Mouse (Mus musculus) embryonic facial prominence, embryonic 12.5 days (tissue): ENCODE data around the gene Ctbs. TPM values are rescaled to one million over a fixed set of nuclear protein-coding genes. Genes with fewer than 3 reads are reported as not detected.

Experiments used
- ATAC-seq: fragments of 200-750 bp; cut with Nextera tagmentation; 2 replicates; pipeline ENCODE4 v1.8.0; 2017; ENCODE audit not compliant: insufficient number of reproducible peaks, insufficient read depth, low FRiP score, low TSS enrichment
- H3K27ac ChIP-seq: fragments of 300-500 bp; sonication (generic); 2 replicates; pipeline ENCODE4 v1.5.1; 2016; ENCODE audit warnings: mild to moderate bottlenecking
- H3K27me3 ChIP-seq: fragments of 300-500 bp; sonication (generic); 2 replicates; pipeline ENCODE4 v1.6.1; 2016; ENCODE audit warnings: mild to moderate bottlenecking, moderate library complexity
- H3K36me3 ChIP-seq: fragments of 300-500 bp; sonication (generic); 2 replicates; pipeline ENCODE4 v1.6.1; 2016; ENCODE audit warnings: mild to moderate bottlenecking
- H3K4me1 ChIP-seq: fragments of 300-500 bp; sonication (generic); 2 replicates; pipeline ENCODE4 v1.6.1; 2016
- H3K4me2 ChIP-seq: fragments of 300-500 bp; sonication (generic); replicated peaks from 2 replicates; pipeline ENCODE4 v1.6.1; 2016; ENCODE audit warnings: mild to moderate bottlenecking, moderate library complexity
- H3K4me3 ChIP-seq: fragments of 300-500 bp; sonication (generic); 2 replicates; pipeline ENCODE4 v1.5.1; 2016; ENCODE audit warnings: mild to moderate bottlenecking
- H3K9ac ChIP-seq: fragments of 300-500 bp; sonication (generic); 2 replicates; pipeline ENCODE4 v1.6.1; 2016; ENCODE audit warnings: mild to moderate bottlenecking, moderate library complexity
- H3K9me3 ChIP-seq: fragments of 300-500 bp; sonication (generic); 2 replicates; pipeline ENCODE4 v1.6.1; 2016; ENCODE audit warnings: mild to moderate bottlenecking, moderate library complexity
- WGBS: fragments of 180-500 bp; shearing (Covaris S2); methylation state at CpG from one replicate; pipeline ENCODE4 v1.1.7; 2016; 5-methylcytosine and 5-hydroxymethylcytosine counted together
- polyA plus RNA-seq: library from polyadenylated mRNA; unstranded; fragments of >200 nt; fragmentation: Nextera tagmentation; extraction: Ambion mirVana; gene quantifications from 2 replicates; pipeline ENCODE4 v1.2.1, GENCODE M21; 2016

Ctbs gene
- 7.7 and 10.6 TPM in 2 replicates for polyA plus RNA-seq

- peak within 1 kb of the TSS; percentile 57 for H3K4me2 ChIP-seq
- H3K27me3 ChIP-seq, result no peaks in the 10 kb centered on the region
- H3K4me1 ChIP-seq, result no peaks in the 10 kb centered on the region
- peak within 1 kb of the TSS; percentile 75 for H3K27ac ChIP-seq
- ATAC-seq, result no peak; the same call in none of the 2 replicates
- peak within 1 kb of the TSS; percentile 65 for H3K9ac ChIP-seq
- H3K4me3 ChIP-seq, result peak within 1 kb of the TSS; percentile 52
- 0 out of 2 replicates have a peak, but pooled peaks cover 4% of the 10 kb centered on the region for H3K36me3 ChIP-seq
- WGBS, result 56% methylated on average over 9 of the region's 9 CpGs
- H3K9me3 ChIP-seq, result no peaks in the 10 kb centered on the region
Measured at GRCm38 (mm10) chr3:146449745-146450250, at the start of gene Ctbs. TSS of gene Ctbs (plus strand) at chr3:146449795.

- H3K9me3 ChIP-seq, result peaks cover 4% of the 10 kb centered on the region; the same call in 1 of the 2 replicates
- H3K27ac ChIP-seq, result no peak overlapping the region
- 43% methylated on average over 3 of the region's 3 CpGs for WGBS
- peak overlapping the region; percentile 83 for H3K4me3 ChIP-seq
- H3K36me3 ChIP-seq, result no peaks in the 10 kb centered on the region
- no peaks in the 10 kb centered on the region for H3K27me3 ChIP-seq
- H3K9ac ChIP-seq, result peak overlapping the region; percentile 87; the same call in 1 of the 2 replicates
- ATAC-seq, result no peak
- H3K4me2 ChIP-seq, result peak overlapping the region; percentile 77
- peaks cover 16% of the 10 kb centered on the region; the same call in 1 of the 2 replicates for H3K4me1 ChIP-seq
Measured at GRCm38 (mm10) chr3:146403770-146404169, 45.8 kb upstream of the Ctbs start.

GRCm38 (mm10) chr3:146404311-146405201 is 45.0 kb upstream of the Ctbs start, which contains the start of gene Ssx2ip:
TSS of gene Ssx2ip (plus strand) at chr3:146404642.
- H3K27ac ChIP-seq, result peak within 1 kb of the TSS; percentile 52
- H3K27me3 ChIP-seq, result no peaks in the 10 kb centered on the region
- ATAC-seq, result peak; percentile 93
- H3K4me1 ChIP-seq, result peaks cover 16% of the 10 kb centered on the region; the same call in 1 of the 2 replicates
- H3K4me2 ChIP-seq, result peak within 1 kb of the TSS; percentile 77
- under 1% methylated on average over 77 of the region's 100 CpGs for WGBS
- H3K36me3 ChIP-seq, result no peaks in the 10 kb centered on the region
- H3K9me3 ChIP-seq, result peaks cover 4% of the 10 kb centered on the region; the same call in 1 of the 2 replicates
- peak within 1 kb of the TSS; percentile 83 for H3K4me3 ChIP-seq
- peak within 1 kb of the TSS; percentile 87 for H3K9ac ChIP-seq

- ATAC-seq, result no peak
- 31% methylated on average over 18 of the region's 18 CpGs for WGBS
- Histone ChIP-seq H3K4me3 (peak overlapping the region; percentile 83), H3K9me3 (peaks cover 4% of the 10 kb centered on the region; the same call in 1 of the 2 replicates), H3K27ac (peak overlapping the region; percentile 43), H3K27me3 (no peaks in the 10 kb centered on the region), H3K4me2 (peak overlapping the region; percentile 77), H3K4me1 (peaks cover 16% of the 10 kb centered on the region; the same call in 1 of the 2 replicates), H3K36me3 (no peaks in the 10 kb centered on the region), H3K9ac (peak overlapping the region; percentile 87)
Measured at GRCm38 (mm10) chr3:146405213-146406006, 44.2 kb upstream of the Ctbs start.

- Histone ChIP-seq H3K27me3 (no peaks in the 10 kb centered on the region), H3K9me3 (peaks cover 4% of the 10 kb centered on the region; the same call in 1 of the 2 replicates), H3K4me2 (peak overlapping the region; percentile 77), H3K27ac (no peak overlapping the region), H3K36me3 (no peaks in the 10 kb centered on the region), H3K4me3 (peak overlapping the region; percentile 83), H3K9ac (no peak overlapping the region), H3K4me1 (peaks cover 16% of the 10 kb centered on the region; the same call in 1 of the 2 replicates)
- ATAC-seq, result peak; percentile 35
- 46% methylated on average over 5 of the region's 5 CpGs for WGBS
Measured at GRCm38 (mm10) chr3:146406007-146406341, 43.6 kb upstream of the Ctbs start.

GRCm38 (mm10) chr3:146407086-146407721 is 42.4 kb upstream of the Ctbs start:
- no peak overlapping the region for H3K4me3 ChIP-seq
- peaks cover 4% of the 10 kb centered on the region; the same call in 1 of the 2 replicates for H3K9me3 ChIP-seq
- no peaks in the 10 kb centered on the region for H3K27me3 ChIP-seq
- H3K4me1 ChIP-seq, result peaks cover 16% of the 10 kb centered on the region; the same call in 1 of the 2 replicates
- H3K9ac ChIP-seq, result no peak overlapping the region
- H3K36me3 ChIP-seq, result no peaks in the 10 kb centered on the region
- 85% methylated on average over 16 of the region's 16 CpGs for WGBS
- peak overlapping the region; percentile 77 for H3K4me2 ChIP-seq
- ATAC-seq, result no peak
- no peak overlapping the region; the same call in 1 of the 2 replicates for H3K27ac ChIP-seq

- WGBS, result 80% methylated on average over 7 of the region's 7 CpGs
- ATAC-seq, result no peak
- Histone ChIP-seq H3K27ac (no peak overlapping the region), H3K27me3 (no peaks in the 10 kb centered on the region), H3K4me2 (no peak overlapping the region), H3K4me1 (peaks cover 16% of the 10 kb centered on the region; the same call in 1 of the 2 replicates), H3K9me3 (no peaks in the 10 kb centered on the region), H3K36me3 (no peaks in the 10 kb centered on the region), H3K4me3 (no peak overlapping the region), H3K9ac (no peak overlapping the region)
Measured at GRCm38 (mm10) chr3:146410114-146410513, 39.5 kb upstream of the Ctbs start.

- H3K36me3 ChIP-seq, result 0 out of 2 replicates have a peak, but pooled peaks cover 2% of the 10 kb centered on the region
- WGBS, result 92% methylated on average over 2 of the region's 2 CpGs
Measured at GRCm38 (mm10) chr3:146412008-146412407, 37.6 kb upstream of the Ctbs start.

GRCm38 (mm10) chr3:146412480-146412879 is 37.1 kb upstream of the Ctbs start:
- Histone ChIP-seq H3K9ac (no peak overlapping the region), H3K27me3 (no peaks in the 10 kb centered on the region), H3K36me3 (0 out of 2 replicates have a peak, but pooled peaks cover 4% of the 10 kb centered on the region), H3K4me3 (no peak overlapping the region), H3K9me3 (no peaks in the 10 kb centered on the region), H3K4me1 (no peaks in the 10 kb centered on the region; the same call in 1 of the 2 replicates), H3K4me2 (no peak overlapping the region), H3K27ac (no peak overlapping the region)
- no peak for ATAC-seq
- 90% methylated on average over 7 of the region's 7 CpGs for WGBS

More at GRCm38 (mm10) chr3:146412008-146412407, 37.6 kb upstream of the Ctbs start:
- H3K27me3 ChIP-seq, result no peaks in the 10 kb centered on the region
- H3K4me2 ChIP-seq, result no peak overlapping the region
- no peaks in the 10 kb centered on the region for H3K9me3 ChIP-seq
- H3K27ac ChIP-seq, result no peak overlapping the region
- H3K4me3 ChIP-seq, result no peak overlapping the region
- no peaks in the 10 kb centered on the region; the same call in 1 of the 2 replicates for H3K4me1 ChIP-seq
- no peak for ATAC-seq
- H3K9ac ChIP-seq, result no peak overlapping the region

- H3K4me1 ChIP-seq, result no peaks in the 10 kb centered on the region
- H3K4me2 ChIP-seq, result no peak overlapping the region
- H3K27ac ChIP-seq, result no peak overlapping the region
- 90% methylated on average over 13 of the region's 13 CpGs for WGBS
- no peak overlapping the region for H3K9ac ChIP-seq
- no peak for ATAC-seq
- 0 out of 2 replicates have a peak, but pooled peaks cover 4% of the 10 kb centered on the region for H3K36me3 ChIP-seq
- H3K9me3 ChIP-seq, result no peaks in the 10 kb centered on the region
- no peaks in the 10 kb centered on the region for H3K27me3 ChIP-seq
- no peak overlapping the region for H3K4me3 ChIP-seq
Measured at GRCm38 (mm10) chr3:146413016-146413415, 36.6 kb upstream of the Ctbs start.
